Mouse (Mus musculus) intestine, postnatal 0 days (tissue): ENCODE data around the gene Isoc2b. TPM values are rescaled to one million over a fixed set of nuclear protein-coding genes. Genes with fewer than 3 reads are reported as not detected.

Experiments used
- ATAC-seq: fragments of 200-750 bp; cut with Nextera tagmentation; 2 replicates; pipeline ENCODE4 v1.8.0; 2017; ENCODE audit warnings: mild to moderate bottlenecking, moderate TSS enrichment, moderate library complexity
- H3K27ac ChIP-seq: fragments of 300-500 bp; sonication (generic); 2 replicates; pipeline ENCODE4 v1.5.1; 2014; ENCODE audit warnings: mild to moderate bottlenecking, low read depth, low read length, moderate library complexity
- H3K27me3 ChIP-seq: fragments of 300-500 bp; sonication (generic); replicated peaks from 2 replicates; pipeline ENCODE4 v1.6.1; 2014; ENCODE audit warnings: low read length, mixed read lengths; ENCODE audit not compliant: control insufficient read depth, insufficient read depth
- H3K36me3 ChIP-seq: fragments of 300-500 bp; sonication (generic); 2 replicates; pipeline ENCODE4 v1.6.1; 2014; ENCODE audit warnings: mild to moderate bottlenecking, moderate library complexity; ENCODE audit not compliant: control insufficient read depth, insufficient read depth
- H3K4me1 ChIP-seq: fragments of 300-500 bp; sonication (generic); replicated peaks from 2 replicates; pipeline ENCODE4 v1.6.1; 2014; ENCODE audit warnings: antibody characterized with exemption, low read length, mixed read lengths; ENCODE audit not compliant: control insufficient read depth, insufficient read depth
- H3K4me2 ChIP-seq: fragments of 300-500 bp; sonication (generic); replicated peaks from 2 replicates; pipeline ENCODE4 v1.6.1; 2014; ENCODE audit warnings: low read depth, mild to moderate bottlenecking, moderate library complexity
- H3K4me3 ChIP-seq: fragments of 300-500 bp; sonication (generic); 2 replicates; pipeline ENCODE4 v1.5.1; 2014; ENCODE audit warnings: low read depth, low read length
- H3K9ac ChIP-seq: fragments of 300-500 bp; sonication (generic); 2 replicates; pipeline ENCODE4 v1.6.1; 2014; ENCODE audit warnings: mild to moderate bottlenecking, low read depth, low read length
- H3K9me3 ChIP-seq: fragments of 300-500 bp; sonication (generic); 2 replicates; pipeline ENCODE4 v1.6.1; 2016; ENCODE audit warnings: mixed run types; ENCODE audit not compliant: control insufficient read depth
- CTCF ChIP-seq: sonication (generic); IDR thresholded peaks from 2 replicates; pipeline ENCODE4 v1.5.1; 2016; ENCODE audit warnings: low read depth, mild to moderate bottlenecking, control low read depth, antibody characterized with exemption, moderate library complexity
- WGBS: fragments of 180-500 bp; shearing (Covaris S2); extraction: QIAGEN DNeasy Blood & Tissue Kit; methylation state at CpG from one replicate; pipeline ENCODE4 v1.1.7; 2014; 5-methylcytosine and 5-hydroxymethylcytosine counted together
- polyA plus RNA-seq: library from polyadenylated mRNA; unstranded; fragments of >200 nt; fragmentation: Nextera tagmentation; extraction: Ambion mirVana; gene quantifications from 2 replicates; pipeline ENCODE4 v1.2.1, GENCODE M21; 2015

Gene Isoc2b
- polyA plus RNA-seq, 1 experiment from 2014 or later: 12.5 TPM

DNA sequence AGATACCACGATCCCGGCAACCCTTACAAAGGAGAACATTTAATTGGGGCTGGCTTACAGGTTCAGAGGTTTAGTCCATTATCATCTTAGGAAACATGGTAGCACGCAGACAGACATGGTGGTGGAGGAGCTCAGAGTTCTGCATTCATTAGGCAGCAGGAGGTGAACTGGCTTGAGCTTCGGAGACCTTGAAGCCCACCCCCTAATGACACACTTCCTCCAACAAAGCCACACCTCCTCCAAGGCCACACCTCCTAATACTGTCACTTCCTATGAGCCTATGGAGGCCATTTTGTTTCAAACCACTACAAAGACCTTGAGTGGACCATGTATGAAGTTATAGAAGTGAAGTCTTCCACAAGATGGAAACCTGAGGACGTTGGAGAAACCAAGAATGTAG is 42.2 kb upstream of the Isoc2b start:
- Histone ChIP-seq H3K36me3 (no peaks in the 10 kb centered on the region), H3K9ac (no peak overlapping the region), H3K27ac (no peak overlapping the region), H3K4me2 (no peak overlapping the region), H3K4me3 (no peak overlapping the region), H3K4me1 (0 out of 2 replicates have a peak, but pooled peaks cover 3% of the 10 kb centered on the region), H3K27me3 (no peaks in the 10 kb centered on the region), H3K9me3 (no peaks in the 10 kb centered on the region)
- ATAC-seq: no peak
- no peak for TF ChIP-seq CTCF
- WGBS: 66% methylated on average over 5 of the region's 5 CpGs

DNA sequence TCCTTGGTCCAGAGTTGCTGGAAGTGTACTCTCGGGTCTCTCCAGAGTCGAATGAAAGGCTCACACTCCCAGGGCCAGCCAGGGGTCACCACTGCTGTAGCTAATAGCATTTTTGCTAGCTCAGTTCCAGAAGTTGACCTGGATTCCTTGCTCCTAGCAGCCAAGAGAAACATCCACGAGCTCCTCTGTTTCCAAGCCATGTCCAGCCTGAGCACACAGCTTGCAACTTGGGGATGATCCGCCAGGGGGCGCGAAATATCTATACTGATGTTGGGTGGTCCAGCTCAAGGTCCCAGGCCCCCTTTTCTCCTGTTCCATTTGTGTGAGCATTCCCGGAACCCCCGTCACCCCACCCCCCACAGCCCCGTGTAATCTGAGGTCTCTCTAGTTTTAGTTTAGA is 41.5 kb upstream of the Isoc2b start:
- Histone ChIP-seq H3K36me3 (no peaks in the 10 kb centered on the region), H3K9ac (no peak overlapping the region), H3K27me3 (no peaks in the 10 kb centered on the region), H3K9me3 (no peaks in the 10 kb centered on the region), H3K4me2 (no peak overlapping the region), H3K27ac (no peak overlapping the region), H3K4me1 (0 out of 2 replicates have a peak, but pooled peaks cover 3% of the 10 kb centered on the region), H3K4me3 (no peak overlapping the region)
- 35% methylated on average over 9 of the region's 9 CpGs for WGBS
- peak; percentile 65 for TF ChIP-seq CTCF
- ATAC-seq: no peak

GRCm38 (mm10) chr7:4906466-4906950 is 36.5 kb upstream of the Isoc2b start, which contains the start of gene Gm36210:
TSS of gene Gm36210 (minus strand) at chr7:4906516.
- H3K27me3 ChIP-seq: no peaks in the 10 kb centered on the region
- no peak for TF ChIP-seq CTCF
- H3K9me3 ChIP-seq: no peaks in the 10 kb centered on the region
- no peak within 1 kb of the TSS for H3K27ac ChIP-seq
- H3K36me3 ChIP-seq: no peaks in the 10 kb centered on the region
- no peaks in the 10 kb centered on the region for H3K4me1 ChIP-seq
- no peak for ATAC-seq
- H3K4me3 ChIP-seq: no peak within 1 kb of the TSS
- 83% methylated on average over 10 of the region's 10 CpGs for WGBS
- H3K9ac ChIP-seq: no peak within 1 kb of the TSS
- H3K4me2 ChIP-seq: no peak within 1 kb of the TSS

DNA sequence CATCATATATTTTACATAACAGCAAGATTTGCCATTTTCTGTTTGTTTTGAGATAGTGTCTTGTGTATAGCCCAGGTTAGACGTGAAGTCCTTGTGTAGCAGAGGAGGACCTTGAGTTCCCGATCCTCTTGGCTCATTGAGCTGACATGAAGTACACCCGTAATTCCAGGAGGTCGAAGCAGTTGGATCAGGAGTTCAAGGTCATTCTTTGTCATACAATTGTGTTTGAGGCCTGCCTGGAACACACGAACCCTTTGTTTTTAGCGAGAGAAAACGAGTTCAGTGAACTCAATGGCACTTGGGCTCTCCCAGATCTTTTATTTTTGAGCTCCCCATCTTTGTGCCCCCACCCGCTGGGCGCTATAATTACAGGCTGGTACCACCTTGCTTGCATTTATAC is 32.3 kb upstream of the Isoc2b start:
- no peak for ATAC-seq
- no peak overlapping the region for H3K9ac ChIP-seq
- H3K27ac ChIP-seq: no peak overlapping the region

GRCm38 (mm10) chr7:4901171-4901570 is 31.1 kb upstream of the Isoc2b start:
- Histone ChIP-seq H3K4me3 (no peak overlapping the region), H3K4me1 (no peaks in the 10 kb centered on the region), H3K4me2 (no peak overlapping the region), H3K27ac (no peak overlapping the region), H3K9ac (no peak overlapping the region), H3K27me3 (no peaks in the 10 kb centered on the region), H3K9me3 (no peaks in the 10 kb centered on the region), H3K36me3 (no peaks in the 10 kb centered on the region)
- peak; percentile 75 for TF ChIP-seq CTCF
- peak; percentile 9; the same call in 1 of the 2 replicates for ATAC-seq
- 60% methylated on average over 8 of the region's 8 CpGs for WGBS

More for the DNA sequence above, 32.3 kb upstream of the Isoc2b start:
- no peak overlapping the region for H3K4me2 ChIP-seq
- TF ChIP-seq CTCF: no peak
- H3K9me3 ChIP-seq: no peaks in the 10 kb centered on the region
- no peaks in the 10 kb centered on the region for H3K27me3 ChIP-seq
- 77% methylated on average over 9 of the region's 9 CpGs for WGBS
- no peaks in the 10 kb centered on the region for H3K36me3 ChIP-seq
- H3K4me3 ChIP-seq: no peak overlapping the region
- no peaks in the 10 kb centered on the region for H3K4me1 ChIP-seq

DNA sequence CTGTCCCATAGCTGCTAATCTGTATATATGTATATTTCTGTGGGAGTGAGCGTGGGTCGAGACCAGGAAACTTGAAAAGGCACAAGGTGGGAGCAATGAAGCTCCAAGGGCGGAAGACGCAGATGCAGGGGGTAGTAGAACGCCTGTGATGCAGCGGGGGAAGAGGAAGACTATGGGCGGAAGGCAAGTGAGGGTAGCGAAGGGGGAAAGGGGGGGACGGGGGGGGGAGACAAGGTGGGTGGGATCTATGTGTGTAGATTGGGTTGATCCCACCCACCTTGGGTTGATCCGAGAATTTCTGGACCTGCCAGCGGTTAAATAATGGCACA is 30.4 kb upstream of the Isoc2b start:
- ATAC-seq: no peak
- Histone ChIP-seq H3K27me3 (no peaks in the 10 kb centered on the region), H3K4me3 (peak overlapping the region; percentile 13), H3K9ac (no peak overlapping the region), H3K9me3 (no peaks in the 10 kb centered on the region), H3K36me3 (no peaks in the 10 kb centered on the region), H3K4me1 (no peaks in the 10 kb centered on the region), H3K4me2 (peak overlapping the region; percentile 65), H3K27ac (no peak overlapping the region)
- TF ChIP-seq CTCF: no peak
- WGBS: 33% methylated on average over 11 of the region's 11 CpGs
